Mouse (Mus musculus) MEL (cell line): ENCODE measurements around the gene Tmem139. TPM values are rescaled to one million over a fixed set of nuclear protein-coding genes. Genes with fewer than 3 reads are reported as not detected.

Source experiments
- DNase-seq: peaks from one replicate; pipeline ENCODE4 v3.0.0; 2011; ENCODE audit warnings: low read depth, low spot score
- H3K27ac ChIP-seq: 2 replicates; pipeline ENCODE4 v1.5.1; 2012; ENCODE audit warnings: low read depth, mild to moderate bottlenecking, control low read depth, low read length, moderate library complexity; ENCODE audit not compliant: control insufficient read depth
- H3K27me3 ChIP-seq, 2 experiments: fragments of 150-350 bp in 1 of 2; sonication (generic) in 1 of 2; 2 replicates each; pipeline ENCODE4 v1.6.1; 2012; ENCODE audit warnings: low read length in 2 of 2, mild to moderate bottlenecking in 2 of 2, improper control_type of control experiment in 1 of 2, moderate library complexity in 1 of 2; ENCODE audit not compliant: insufficient read depth in 2 of 2, control insufficient read depth in 1 of 2
- H3K36me3 ChIP-seq, 2 experiments: 2 replicates each; pipeline ENCODE4 v1.6.1; 2012 to 2014; ENCODE audit warnings: low read length in 2 of 2, improper control_type of control experiment in 1 of 2, inconsistent platforms in 1 of 2, mild to moderate bottlenecking in 1 of 2; ENCODE audit not compliant: insufficient read depth in 2 of 2, control insufficient read depth in 1 of 2
- H3K4me1 ChIP-seq, 2 experiments: fragments of 150-350 bp in 1 of 2; sonication (generic) in 1 of 2; 2 replicates each; pipeline ENCODE4 v1.6.1; 2012; ENCODE audit warnings: low read length in 2 of 2, improper control_type of control experiment in 1 of 2, mild to moderate bottlenecking in 1 of 2; ENCODE audit not compliant: insufficient read depth in 2 of 2, control insufficient read depth in 1 of 2
- H3K4me3 ChIP-seq, 2 experiments: fragments of 150-350 bp in 1 of 2; sonication (generic) in 1 of 2; 2 replicates each; pipeline ENCODE4 v1.5.1; 2012; ENCODE audit warnings: low read depth in 2 of 2, low read length in 2 of 2, mild to moderate bottlenecking in 2 of 2, moderate library complexity in 2 of 2, control low read depth in 1 of 2, improper control_type of control experiment in 1 of 2; ENCODE audit not compliant: control insufficient read depth in 1 of 2, insufficient read depth in 1 of 2
- H3K79me2 ChIP-seq: 2 replicates; pipeline ENCODE4 v1.6.1; 2012; ENCODE audit warnings: mild to moderate bottlenecking, low read length, moderate library complexity; ENCODE audit not compliant: control insufficient read depth, poor library complexity, insufficient read depth
- H3K9ac ChIP-seq: 2 replicates; pipeline ENCODE4 v1.6.1; 2012; ENCODE audit warnings: low read depth, mild to moderate bottlenecking, control low read depth, low read length, moderate library complexity; ENCODE audit not compliant: control insufficient read depth, poor library complexity, severe bottlenecking
- H3K9me3 ChIP-seq: fragments of 150-350 bp; sonication (generic); replicated peaks from 2 replicates; pipeline ENCODE4 v1.6.1; 2012; ENCODE audit warnings: mild to moderate bottlenecking, low read length, improper control_type of control experiment, moderate library complexity; ENCODE audit not compliant: insufficient read depth
- BHLHE40 ChIP-seq: IDR thresholded peaks from 2 replicates; pipeline ENCODE4 v1.6.1; 2012; ENCODE audit warnings: low read depth, mild to moderate bottlenecking, inconsistent platforms, low read length, improper control_type of control experiment, borderline replicate concordance
- CHD1 ChIP-seq: IDR thresholded peaks from 2 replicates; pipeline ENCODE4 v1.6.1; 2012; ENCODE audit warnings: low read depth, mild to moderate bottlenecking, inconsistent platforms, low read length, improper control_type of control experiment
- EP300 ChIP-seq, 2 experiments: IDR thresholded peaks; 2 replicates each; pipeline ENCODE4 v1.6.1; 2011; ENCODE audit warnings: improper control_type of control experiment in 2 of 2, low read length in 2 of 2, low read depth in 1 of 2, mild to moderate bottlenecking in 1 of 2
- GABPA ChIP-seq: IDR thresholded peaks from 2 replicates; pipeline ENCODE4 v1.6.1; 2012; ENCODE audit warnings: low read depth, mild to moderate bottlenecking, inconsistent platforms, low read length, improper control_type of control experiment, moderate library complexity
- GATA1 ChIP-seq: IDR thresholded peaks from 2 replicates; pipeline ENCODE4 v1.6.1; 2011; ENCODE audit warnings: low read depth, low read length, improper control_type of control experiment
- MAFK ChIP-seq: IDR thresholded peaks from 2 replicates; pipeline ENCODE4 v1.6.1; 2011; ENCODE audit warnings: low read depth, mild to moderate bottlenecking, low read length, improper control_type of control experiment, borderline replicate concordance
- POLR2A ChIP-seq, 2 experiments: IDR thresholded peaks; 2 replicates each; pipeline ENCODE4 v1.6.1; 2011 to 2012; ENCODE audit warnings: low read length in 2 of 2, mild to moderate bottlenecking in 2 of 2, control low read depth in 1 of 2, improper control_type of control experiment in 1 of 2, low read depth in 1 of 2, moderate library complexity in 1 of 2; ENCODE audit not compliant: control insufficient read depth in 1 of 2, insufficient read depth in 1 of 2, poor library complexity in 1 of 2
- POLR2AphosphoS2 ChIP-seq: IDR thresholded peaks from 2 replicates; pipeline ENCODE4 v1.6.1; 2011; ENCODE audit warnings: low read length, improper control_type of control experiment
- TAL1 ChIP-seq: IDR thresholded peaks from 2 replicates; pipeline ENCODE4 v1.6.1; 2012; ENCODE audit warnings: mild to moderate bottlenecking, inconsistent platforms, low read length, moderate library complexity, mixed read lengths
- TCF12 ChIP-seq: IDR thresholded peaks from 2 replicates; pipeline ENCODE4 v1.6.1; 2014; ENCODE audit warnings: low read depth, mild to moderate bottlenecking, inconsistent platforms, low read length, improper control_type of control experiment, moderate library complexity
- ZKSCAN1 ChIP-seq: IDR thresholded peaks from 2 replicates; pipeline ENCODE4 v1.6.1; 2012; ENCODE audit warnings: low read depth, mild to moderate bottlenecking, inconsistent platforms, low read length, improper control_type of control experiment, moderate library complexity
- polyA plus RNA-seq, 2 experiments: library from polyadenylated mRNA; stranded (reverse) in 1 of 2; unstranded in 1 of 2; fragments of >175 nt in 1 of 2; fragments of >200 nt in 1 of 2; gene quantifications; 2 replicates each; pipeline versions ENCODE4 v1.2.1 to v1.2.4; 2012; ENCODE audit warnings: low replicate concordance in 2 of 2, low read depth in 1 of 2; ENCODE audit not compliant: insufficient read length in 2 of 2, insufficient read depth in 1 of 2, missing spikeins in 1 of 2
- total RNA-seq: library from RNA; depleted of rRNA; stranded (reverse); fragments of 300-350 nt; gene quantifications from 2 replicates; pipeline ENCODE4 v1.2.3, GENCODE M21; 2012

The Tmem139 gene
- total and polyA plus RNA-seq, 3 experiments: 0.08 TPM; not detected in 2

- Histone ChIP-seq H3K79me2 (no peaks in the 10 kb centered on the region), H3K27me3 (peaks cover 0 to 2% of the 10 kb centered on the region in 2 experiments; a peak in 2 of 4 replicates), H3K4me3 (no peak overlapping the region), H3K27ac (no peak overlapping the region), H3K4me1 (no peaks in the 10 kb centered on the region), H3K9me3 (no peaks in the 10 kb centered on the region), H3K36me3 (no peaks in the 10 kb centered on the region)
- no peak for DNase-seq
- no peak for TF ChIP-seq BHLHE40
- TF ChIP-seq POLR2A (IDR thresholded peaks at IDR 0.05; ENCODE audit: control insufficient read depth in 1 of 2, insufficient read depth in 1 of 2, low read depth in 1 of 2, low read length in 2 of 2, poor library complexity in 1 of 2): no peak
- TF ChIP-seq GABPA: no peak
- TF ChIP-seq POLR2AphosphoS2: no peak
- TF ChIP-seq, all 39 proteins: peak for 0
- no peak overlapping the region for H3K9ac ChIP-seq
Observed at GRCm38 (mm10) chr6:42229610-42230009, 32.2 kb upstream of the Tmem139 start.

GRCm38 (mm10) chr6:42231191-42231590 is 30.6 kb upstream of the Tmem139 start:
- Histone ChIP-seq H3K9ac (no peak overlapping the region), H3K9me3 (no peaks in the 10 kb centered on the region), H3K27me3 (peaks cover 3% of the 10 kb centered on the region in 2 experiments; a peak in 3 of 4 replicates), H3K4me3 (no peak overlapping the region)
- no peak for DNase-seq
- TF ChIP-seq GABPA (no peak), ZKSCAN1 (no peak), MAFK (no peak), TAL1 (no peak), EP300 (IDR thresholded peaks at IDR 0.05; ENCODE audit: low read depth in 1 of 2, low read length in 2 of 2) (no peak), CHD1 (no peak), TCF12 (no peak), GATA1 (no peak)
- TF ChIP-seq, all 39 proteins: peak for 0
- Histone ChIP-seq H3K4me1 (no peaks in the 10 kb centered on the region), H3K27ac (no peak overlapping the region), H3K36me3 (no peaks in the 10 kb centered on the region), H3K79me2 (no peaks in the 10 kb centered on the region)

GRCm38 (mm10) chr6:42237276-42237805 is 24.4 kb upstream of the Tmem139 start:
- no peaks in the 10 kb centered on the region for H3K79me2 ChIP-seq
- no peaks in the 10 kb centered on the region for H3K4me1 ChIP-seq
- DNase-seq: no peak
- peaks cover 6 to 7% of the 10 kb centered on the region in 2 experiments for H3K27me3 ChIP-seq
- no peak for TF ChIP-seq GATA1
- no peak overlapping the region for H3K27ac ChIP-seq
- H3K4me3 ChIP-seq: no peak overlapping the region
- H3K36me3 ChIP-seq: no peaks in the 10 kb centered on the region
- no peak overlapping the region for H3K9ac ChIP-seq
- no peaks in the 10 kb centered on the region for H3K9me3 ChIP-seq
